Mouse (Mus musculus): ENCODE data around the gene Prdx1.

GRCm38 (mm10) chr4:116738972-116739751, 53.8 kb downstream of the Prdx1 start:
- TF ChIP-seq CTCF (IDR thresholded peaks at IDR 0.05; ENCODE audit: extremely low read depth, insufficient read depth, insufficient read length, insufficient replicate concordance) (no peak), POLR2A (IDR thresholded peaks at IDR 0.05; ENCODE audit: low read depth, low read length) (no peak)

All from spleen, adult 2 months (tissue).